Mouse (Mus musculus) CH12.LX (cell line): Measurements from ENCODE around the gene Lyz1.

Experiments used
- CHD2 ChIP-seq: IDR thresholded peaks from 2 replicates; pipeline ENCODE4 v1.6.1; 2011; ENCODE audit warnings: low read length, improper control_type of control experiment
- JUND ChIP-seq: conservative IDR thresholded peaks from 2 replicates; pipeline ENCODE4 v1.6.1; 2011; ENCODE audit warnings: low read depth, low read length, improper control_type of control experiment
- MAFK ChIP-seq: IDR thresholded peaks from 2 replicates; pipeline ENCODE4 v1.6.1; 2011; ENCODE audit warnings: low read length, improper control_type of control experiment; ENCODE audit not compliant: insufficient replicate concordance
- NELFE ChIP-seq: IDR thresholded peaks from 2 replicates; pipeline ENCODE4 v1.6.1; 2011; ENCODE audit warnings: low read depth, low read length, improper control_type of control experiment

GRCm38 (mm10) chr10:117283871-117284577, 8.6 kb downstream of the Lyz1 start:
- no peak for TF ChIP-seq JUND
- TF ChIP-seq CHD2, result no peak
- TF ChIP-seq MAFK, result no peak
- TF ChIP-seq NELFE, result no peak
